Mouse (Mus musculus): ENCODE measurements around the gene St6galnac6. TPM values are rescaled to one million over a fixed set of nuclear protein-coding genes. Genes with fewer than 3 reads are reported as not detected.

The St6galnac6 gene
- total RNA-seq, 2 experiments from 2014 or later: 3.9 TPM; not detected in 1

DNA sequence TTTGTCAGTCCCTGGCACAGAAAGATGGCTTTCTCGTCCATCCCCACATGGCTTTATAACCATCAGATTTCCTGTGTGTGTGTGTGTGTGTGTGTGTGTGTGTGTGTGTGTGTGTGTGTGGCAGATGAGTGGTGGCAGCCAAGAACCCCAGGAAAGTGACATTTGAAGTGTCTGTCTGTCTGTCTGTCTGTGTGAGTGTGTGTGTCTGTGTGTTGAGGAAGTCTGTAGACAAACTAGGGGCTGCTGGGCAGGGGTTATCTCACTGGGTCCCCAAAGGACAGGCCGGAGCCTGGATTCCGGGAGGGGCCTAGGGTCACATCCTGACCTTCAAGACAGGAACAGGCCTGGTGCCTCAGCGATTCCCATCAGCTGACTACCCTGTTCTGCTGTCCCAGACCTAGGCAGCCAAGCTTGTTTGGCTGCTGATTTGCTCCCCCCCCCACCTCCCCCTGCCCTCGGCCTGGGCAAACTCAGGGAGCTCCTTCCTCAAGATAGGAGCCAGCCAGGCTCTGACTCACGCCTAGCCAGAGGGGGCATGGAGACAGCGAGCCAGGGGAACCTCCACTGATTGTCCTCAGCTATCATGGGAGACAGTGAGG, 62.1 kb downstream of the St6galnac6 start:
- no peak for ATAC-seq (replicated peaks; ENCODE audit: low FRiP score, poor library complexity, severe bottlenecking)

DNA sequence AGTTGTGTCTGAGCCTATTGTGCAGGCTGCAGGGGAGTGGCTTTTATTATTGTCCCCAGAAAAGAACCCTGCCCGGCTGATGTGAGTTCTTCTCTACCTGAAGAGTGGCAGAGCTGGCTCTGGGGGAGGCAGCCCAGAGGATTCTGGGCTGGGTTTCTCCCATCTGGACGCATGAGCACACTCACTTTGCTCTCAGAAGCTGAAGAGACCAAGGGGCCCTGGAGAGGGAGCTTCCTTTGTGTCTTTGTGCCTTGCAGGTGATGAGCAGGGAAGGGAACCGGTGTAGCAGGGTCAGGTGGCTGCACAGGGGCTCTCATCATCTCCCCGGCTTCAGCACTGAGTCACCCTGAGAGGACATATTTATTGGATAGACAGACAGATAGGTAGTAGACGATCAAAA, 62.8 kb downstream of the St6galnac6 start:
- ATAC-seq (replicated peaks; ENCODE audit: low FRiP score, poor library complexity, severe bottlenecking): no peak

DNA sequence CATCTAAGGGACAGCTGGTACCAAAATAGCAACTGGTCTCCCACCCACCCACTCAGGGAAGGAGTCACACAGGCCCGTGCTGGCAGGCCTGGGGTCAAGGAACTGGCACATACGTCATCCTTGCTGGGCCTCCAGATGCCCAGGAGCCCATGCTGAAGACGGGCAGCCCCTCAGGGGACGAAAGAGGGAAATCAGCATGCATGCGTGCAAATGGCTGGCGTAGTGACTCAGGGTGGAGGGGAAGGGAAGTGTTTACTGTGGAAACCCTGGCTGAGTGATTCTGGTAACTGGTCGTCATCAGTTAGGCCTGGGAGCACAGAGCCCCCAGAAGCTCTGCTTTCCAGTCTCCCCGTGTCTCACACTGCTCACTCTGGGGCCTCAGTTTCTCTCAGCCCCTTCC, 65.8 kb downstream of the St6galnac6 start:
- no peak for ATAC-seq (replicated peaks; ENCODE audit: low FRiP score, poor library complexity, severe bottlenecking)

DNA sequence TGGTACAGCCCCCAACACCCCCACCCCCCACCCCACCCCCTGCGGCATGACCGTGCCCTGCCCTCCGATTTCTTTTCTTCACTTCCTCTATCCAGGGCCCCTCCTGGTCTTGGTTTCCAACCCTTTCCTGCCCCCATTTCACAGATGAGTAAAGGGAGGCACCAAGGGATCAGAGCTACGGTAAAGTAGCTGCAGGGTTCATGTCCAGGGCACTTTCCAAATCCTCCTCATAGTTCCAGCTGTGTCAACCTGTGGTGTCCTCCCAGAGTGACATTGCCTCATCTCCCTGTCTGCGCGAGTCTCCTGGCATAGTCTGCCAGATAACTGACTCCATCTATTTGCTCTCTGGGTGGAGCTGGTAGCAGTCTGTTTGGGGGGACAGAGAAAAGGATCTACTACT, 66.3 kb downstream of the St6galnac6 start:
- no peak for ATAC-seq (replicated peaks; ENCODE audit: low FRiP score, poor library complexity, severe bottlenecking)

DNA sequence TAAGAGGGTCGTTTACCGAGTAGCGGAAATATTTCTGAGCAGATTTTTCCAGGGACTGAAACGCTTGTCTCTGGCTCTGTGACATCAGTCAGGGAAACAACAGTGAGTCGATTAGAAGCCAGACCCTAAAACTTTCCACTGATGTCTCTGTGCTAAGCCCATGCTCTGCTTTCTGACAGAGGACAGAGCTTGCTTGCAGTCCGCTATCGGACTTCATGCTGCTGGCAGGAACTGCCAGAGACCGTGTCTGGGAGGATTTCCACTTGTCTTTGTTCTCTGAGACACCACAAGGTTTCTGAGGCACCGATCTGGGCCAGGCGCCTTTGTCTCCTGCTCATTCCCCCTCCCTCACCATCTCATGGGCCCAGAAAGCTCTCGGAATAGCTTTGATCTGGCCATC, 68.3 kb downstream of the St6galnac6 start:
- ATAC-seq (replicated peaks; ENCODE audit: low FRiP score, poor library complexity, severe bottlenecking): no peak

DNA sequence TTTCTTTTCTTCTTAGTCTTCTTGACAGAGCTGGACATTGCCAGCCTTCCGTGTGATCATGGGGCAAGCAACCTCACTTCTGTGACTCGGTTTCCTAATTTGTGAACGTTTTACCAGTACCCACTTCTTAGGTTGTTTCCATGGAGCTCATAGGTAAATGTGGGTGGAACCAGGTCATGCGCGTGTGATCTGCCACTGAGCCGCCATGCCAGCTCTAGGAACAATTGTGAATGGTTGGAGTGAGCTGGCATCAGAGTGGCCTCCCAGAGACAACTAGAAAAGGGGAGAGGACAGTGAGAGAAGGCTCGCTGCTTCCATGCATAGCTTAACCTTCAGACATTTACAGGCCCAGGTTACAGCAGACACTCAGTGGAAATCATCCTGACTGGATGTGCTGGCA, 68.7 kb downstream of the St6galnac6 start:
- ATAC-seq (replicated peaks; ENCODE audit: low FRiP score, poor library complexity, severe bottlenecking): no peak

DNA sequence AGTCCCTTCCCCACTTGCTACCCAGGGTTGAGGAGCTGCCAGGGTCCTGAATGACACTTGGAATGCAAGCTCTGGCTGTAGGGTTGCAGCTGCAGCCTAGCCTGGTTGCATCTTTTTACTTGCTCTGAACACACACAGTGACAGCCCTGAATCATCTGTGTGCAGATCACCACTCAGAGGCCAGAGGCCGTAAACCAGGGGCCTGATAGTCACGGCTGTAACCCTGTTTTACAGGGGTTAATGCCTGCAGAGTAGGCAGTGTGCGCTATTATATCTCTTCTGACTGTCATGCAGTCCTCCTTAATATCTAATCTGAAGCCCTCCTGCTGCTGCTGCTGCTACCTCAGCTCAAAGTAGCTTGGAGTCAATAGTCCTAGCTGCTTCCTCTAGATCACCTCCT, 70.4 kb downstream of the St6galnac6 start:
- ATAC-seq (replicated peaks; ENCODE audit: low FRiP score, poor library complexity, severe bottlenecking): no peak

Other genes starting within 250 kb of the St6galnac6 start
- gene Ciz1, start 247.4 kb upstream of the St6galnac6 start, total RNA-seq (2015; ENCODE audit: low replicate concordance): 65.4 and 90.1 TPM in 2 replicates
- 77.5 and 131 TPM in 2 replicates for gene Ciz1, start 247.4 kb upstream of the St6galnac6 start, total RNA-seq (2017; ENCODE audit: low replicate concordance)
- not detected in 2 replicates for gene Dnm1, start 246.4 kb upstream of the St6galnac6 start, total RNA-seq (2015; ENCODE audit: low replicate concordance)
- not detected in 2 replicates for gene Dnm1, start 246.4 kb upstream of the St6galnac6 start, total RNA-seq (2017; ENCODE audit: low replicate concordance)
- 5.8 and 7.5 TPM in 2 replicates for gene 1110008P14Rik, start 217.8 kb upstream of the St6galnac6 start, total RNA-seq (2015; ENCODE audit: low replicate concordance)
- gene 1110008P14Rik, start 217.8 kb upstream of the St6galnac6 start, total RNA-seq (2017; ENCODE audit: low replicate concordance): 3.7 and 7.2 TPM in 2 replicates
- gene Lcn2, start 211.5 kb upstream of the St6galnac6 start, total RNA-seq (2015; ENCODE audit: low replicate concordance): 1,234 and 1,375 TPM in 2 replicates
- gene Lcn2, start 211.5 kb upstream of the St6galnac6 start, total RNA-seq (2017; ENCODE audit: low replicate concordance): 165 and 167 TPM in 2 replicates
- 0.42 and 0.72 TPM in 2 replicates for gene Ptges2, start 203.8 kb upstream of the St6galnac6 start, total RNA-seq (2015; ENCODE audit: low replicate concordance)
- gene Ptges2, start 203.8 kb upstream of the St6galnac6 start, total RNA-seq (2017; ENCODE audit: low replicate concordance): 0.51 TPM in 1 of 2 replicates, not detected in the other
- 4.0 TPM in 1 of 2 replicates, not detected in the other for gene Naif1, start 149.3 kb upstream of the St6galnac6 start, total RNA-seq (2015; ENCODE audit: low replicate concordance)
- 0.23 and 2.1 TPM in 2 replicates for gene Naif1, start 149.3 kb upstream of the St6galnac6 start, total RNA-seq (2017; ENCODE audit: low replicate concordance)
- 5.4 and 7.2 TPM in 2 replicates for gene Slc25a25, start 148.3 kb upstream of the St6galnac6 start, total RNA-seq (2015; ENCODE audit: low replicate concordance)
- gene Slc25a25, start 148.3 kb upstream of the St6galnac6 start, total RNA-seq (2017; ENCODE audit: low replicate concordance): 14.8 and 19.0 TPM in 2 replicates
- gene Fam102a, start 64.4 kb upstream of the St6galnac6 start, total RNA-seq (2015; ENCODE audit: low replicate concordance): 3.6 and 12.6 TPM in 2 replicates
- 0.77 and 3.0 TPM in 2 replicates for gene Fam102a, start 64.4 kb upstream of the St6galnac6 start, total RNA-seq (2017; ENCODE audit: low replicate concordance)
- 33.9 and 45.3 TPM in 2 replicates for gene Dpm2, start 28.9 kb upstream of the St6galnac6 start, total RNA-seq (2015; ENCODE audit: low replicate concordance)
- gene Dpm2, start 28.9 kb upstream of the St6galnac6 start, total RNA-seq (2017; ENCODE audit: low replicate concordance): 11.8 and 21.1 TPM in 2 replicates
- not detected in 2 replicates for gene Pip5kl1, start 24.9 kb upstream of the St6galnac6 start, total RNA-seq (2015; ENCODE audit: low replicate concordance)
- gene Pip5kl1, start 24.9 kb upstream of the St6galnac6 start, total RNA-seq (2017; ENCODE audit: low replicate concordance): not detected in 2 replicates
- not detected in 2 replicates for gene 9430097D07Rik, start 24.0 kb upstream of the St6galnac6 start, total RNA-seq (2015; ENCODE audit: low replicate concordance)
- gene 9430097D07Rik, start 24.0 kb upstream of the St6galnac6 start, total RNA-seq (2017; ENCODE audit: low replicate concordance): 0.90 TPM in 1 of 2 replicates, not detected in the other
- 2.9 and 3.8 TPM in 2 replicates for gene St6galnac4, start 12.6 kb upstream of the St6galnac6 start, total RNA-seq (2015; ENCODE audit: low replicate concordance)
- gene St6galnac4, start 12.6 kb upstream of the St6galnac6 start, total RNA-seq (2017; ENCODE audit: low replicate concordance): 2.3 and 2.4 TPM in 2 replicates
- 0.84 TPM in 1 of 2 replicates, not detected in the other for gene Ak1, start 22.0 kb downstream of the St6galnac6 start, total RNA-seq (2015; ENCODE audit: low replicate concordance)
- gene Ak1, start 22.0 kb downstream of the St6galnac6 start, total RNA-seq (2017; ENCODE audit: low replicate concordance): not detected in 2 replicates
- gene Eng, start 46.9 kb downstream of the St6galnac6 start, total RNA-seq (2015; ENCODE audit: low replicate concordance): 5.4 and 15.5 TPM in 2 replicates
- gene Eng, start 46.9 kb downstream of the St6galnac6 start, total RNA-seq (2017; ENCODE audit: low replicate concordance): 0.64 and 1.4 TPM in 2 replicates
- not detected in 2 replicates for gene Fpgs, start 104.4 kb downstream of the St6galnac6 start, total RNA-seq (2015; ENCODE audit: low replicate concordance)
- gene Fpgs, start 104.4 kb downstream of the St6galnac6 start, total RNA-seq (2017; ENCODE audit: low replicate concordance): 1.5 and 3.7 TPM in 2 replicates
- 17.2 and 33.9 TPM in 2 replicates for gene Cdk9, start 113.4 kb downstream of the St6galnac6 start, total RNA-seq (2015; ENCODE audit: low replicate concordance)
- gene Cdk9, start 113.4 kb downstream of the St6galnac6 start, total RNA-seq (2017; ENCODE audit: low replicate concordance): 26.2 and 29.3 TPM in 2 replicates
- gene Sh2d3c, start 121.3 kb downstream of the St6galnac6 start, total RNA-seq (2015; ENCODE audit: low replicate concordance): 8.6 and 10.5 TPM in 2 replicates
- gene Sh2d3c, start 121.3 kb downstream of the St6galnac6 start, total RNA-seq (2017; ENCODE audit: low replicate concordance): 1.5 and 3.3 TPM in 2 replicates
- not detected in 2 replicates for gene 6330409D20Rik, start 141.3 kb downstream of the St6galnac6 start, total RNA-seq (2015; ENCODE audit: low replicate concordance)
- not detected in 2 replicates for gene 6330409D20Rik, start 141.3 kb downstream of the St6galnac6 start, total RNA-seq (2017; ENCODE audit: low replicate concordance)
- gene Tor2a, start 157.5 kb downstream of the St6galnac6 start, total RNA-seq (2015; ENCODE audit: low replicate concordance): 2.9 and 4.2 TPM in 2 replicates
- gene Tor2a, start 157.5 kb downstream of the St6galnac6 start, total RNA-seq (2017; ENCODE audit: low replicate concordance): 0.91 and 4.5 TPM in 2 replicates
- gene Ttc16, start 175.9 kb downstream of the St6galnac6 start, total RNA-seq (2015; ENCODE audit: low replicate concordance): 1.3 TPM in 1 of 2 replicates, not detected in the other
- gene Ttc16, start 175.9 kb downstream of the St6galnac6 start, total RNA-seq (2017; ENCODE audit: low replicate concordance): not detected in 2 replicates
- gene Ptrh1, start 176.1 kb downstream of the St6galnac6 start, total RNA-seq (2015; ENCODE audit: low replicate concordance): 2.2 TPM in 1 of 2 replicates, not detected in the other
- gene Ptrh1, start 176.1 kb downstream of the St6galnac6 start, total RNA-seq (2017; ENCODE audit: low replicate concordance): 11.3 TPM in 1 of 2 replicates, not detected in the other
- not detected in 2 replicates for gene Cfap157, start 184.7 kb downstream of the St6galnac6 start, total RNA-seq (2015; ENCODE audit: low replicate concordance)
- gene Cfap157, start 184.7 kb downstream of the St6galnac6 start, total RNA-seq (2017; ENCODE audit: low replicate concordance): not detected in 2 replicates
- gene Stxbp1, start 247.5 kb downstream of the St6galnac6 start, total RNA-seq (2015; ENCODE audit: low replicate concordance): 0.84 and 1.4 TPM in 2 replicates
- 0.61 and 4.0 TPM in 2 replicates for gene Stxbp1, start 247.5 kb downstream of the St6galnac6 start, total RNA-seq (2017; ENCODE audit: low replicate concordance)